Mouse (Mus musculus): Measurements from ENCODE around the gene Sord. TPM values are rescaled to one million over a fixed set of nuclear protein-coding genes. Genes with fewer than 3 reads are reported as not detected.
A peak's percentile ranks its signal among the peaks of the same experiment; 100 is the strongest.

Sord gene
- polyA plus RNA-seq, 1 experiment from 2014 or later: 158 TPM

GRCm38 (mm10) chr2:122294916-122295315, 60.4 kb downstream of the Sord start:
- Histone ChIP-seq H3K27me3 (peaks cover 86% of the 10 kb centered on the region), H3K9ac (no peak overlapping the region), H3K27ac (replicated peaks) (no peak overlapping the region), H3K4me1 (replicated peaks) (peaks cover 15% of the 10 kb centered on the region; the same call in 1 of the 2 replicates), H3K4me3 (replicated peaks) (no peak overlapping the region), H3K9me3 (replicated peaks) (no peaks in the 10 kb centered on the region), H3K4me2 (no peak overlapping the region), H3K36me3 (replicated peaks) (no peaks in the 10 kb centered on the region)
- WGBS (ENCODE audit: insufficient replicate concordance): 6% methylated on average over 7 of the region's 7 CpGs
- no peak for ATAC-seq (ENCODE audit: insufficient read depth)

- no peak overlapping the region for H3K27ac ChIP-seq (replicated peaks)
- no peaks in the 10 kb centered on the region for H3K9me3 ChIP-seq (replicated peaks)
- H3K27me3 ChIP-seq: peaks cover 100% of the 10 kb centered on the region
- ATAC-seq (ENCODE audit: insufficient read depth): no peak
- H3K4me2 ChIP-seq: no peak overlapping the region
- peaks cover 31% of the 10 kb centered on the region; the same call in 1 of the 2 replicates for H3K4me1 ChIP-seq (replicated peaks)
- H3K4me3 ChIP-seq (replicated peaks): no peak overlapping the region
- no peak overlapping the region for H3K9ac ChIP-seq
- WGBS (ENCODE audit: insufficient replicate concordance): under 1% methylated on average over 35 of the region's 35 CpGs
- H3K36me3 ChIP-seq (replicated peaks): no peaks in the 10 kb centered on the region
Observed at GRCm38 (mm10) chr2:122297271-122298095, 62.9 kb downstream of the Sord start.

GRCm38 (mm10) chr2:122298096-122298499, 63.5 kb downstream of the Sord start, which contains the start of gene Duox2:
Gene Duox2 (minus strand): TSS chr2:122298449.
- Histone ChIP-seq H3K9ac (no peak within 1 kb of the TSS), H3K4me2 (peak within 1 kb of the TSS; percentile 42), H3K4me3 (replicated peaks) (peak within 1 kb of the TSS; percentile 29), H3K9me3 (replicated peaks) (no peaks in the 10 kb centered on the region), H3K27ac (replicated peaks) (no peak within 1 kb of the TSS), H3K4me1 (replicated peaks) (peaks cover 31% of the 10 kb centered on the region; the same call in 1 of the 2 replicates), H3K27me3 (peaks cover 100% of the 10 kb centered on the region), H3K36me3 (replicated peaks) (no peaks in the 10 kb centered on the region)
- whole genome bisulfite sequencing (ENCODE audit: insufficient replicate concordance): 3% methylated on average over 13 of the region's 13 CpGs
- ATAC-seq (ENCODE audit: insufficient read depth): no peak

GRCm38 (mm10) chr2:122298596-122299490, 64.3 kb downstream of the Sord start, which contains the start of gene Duoxa2:
Gene Duoxa2 (plus strand): TSS chr2:122298900.
- peak within 1 kb of the TSS; percentile 42 for H3K4me2 ChIP-seq
- peaks cover 100% of the 10 kb centered on the region for H3K27me3 ChIP-seq
- peak within 1 kb of the TSS; percentile 29 for H3K4me3 ChIP-seq (replicated peaks)
- WGBS (ENCODE audit: insufficient replicate concordance): 2% methylated on average over 43 of the region's 43 CpGs
- H3K36me3 ChIP-seq (replicated peaks): no peaks in the 10 kb centered on the region
- H3K4me1 ChIP-seq (replicated peaks): peaks cover 31% of the 10 kb centered on the region; the same call in 1 of the 2 replicates
- H3K9me3 ChIP-seq (replicated peaks): no peaks in the 10 kb centered on the region
- H3K9ac ChIP-seq: no peak within 1 kb of the TSS
- ATAC-seq (ENCODE audit: insufficient read depth): no peak
- no peak within 1 kb of the TSS for H3K27ac ChIP-seq (replicated peaks)

- Histone ChIP-seq H3K36me3 (replicated peaks) (no peaks in the 10 kb centered on the region), H3K4me1 (replicated peaks) (peaks cover 31% of the 10 kb centered on the region; the same call in 1 of the 2 replicates), H3K4me2 (no peak overlapping the region), H3K27me3 (peaks cover 100% of the 10 kb centered on the region), H3K9ac (no peak overlapping the region), H3K9me3 (replicated peaks) (no peaks in the 10 kb centered on the region), H3K27ac (replicated peaks) (no peak overlapping the region), H3K4me3 (replicated peaks) (no peak overlapping the region)
- ATAC-seq (ENCODE audit: insufficient read depth): no peak
- WGBS (ENCODE audit: insufficient replicate concordance): 8% methylated on average over 14 of the region's 14 CpGs
Observed at GRCm38 (mm10) chr2:122299911-122300655, 65.5 kb downstream of the Sord start.

GRCm38 (mm10) chr2:122300656-122301020, 66.1 kb downstream of the Sord start:
- H3K36me3 ChIP-seq (replicated peaks): no peaks in the 10 kb centered on the region
- H3K9me3 ChIP-seq (replicated peaks): no peaks in the 10 kb centered on the region
- H3K4me3 ChIP-seq (replicated peaks): no peak overlapping the region
- H3K27me3 ChIP-seq: peaks cover 100% of the 10 kb centered on the region
- H3K4me1 ChIP-seq (replicated peaks): peaks cover 31% of the 10 kb centered on the region; the same call in 1 of the 2 replicates
- H3K27ac ChIP-seq (replicated peaks): no peak overlapping the region
- H3K9ac ChIP-seq: no peak overlapping the region
- ATAC-seq (ENCODE audit: insufficient read depth): no peak
- 5% methylated on average over 14 of the region's 14 CpGs for WGBS (ENCODE audit: insufficient replicate concordance)
- H3K4me2 ChIP-seq: peak overlapping the region; percentile 48; the same call in 1 of the 2 replicates

- H3K27ac ChIP-seq (replicated peaks): no peak overlapping the region
- H3K4me2 ChIP-seq: peak overlapping the region; percentile 48
- H3K9ac ChIP-seq: no peak overlapping the region
- ATAC-seq (ENCODE audit: insufficient read depth): 0 out of 2 replicates have a peak, but pooled peaks have one; percentile 19
- H3K4me1 ChIP-seq (replicated peaks): peaks cover 31% of the 10 kb centered on the region; the same call in 1 of the 2 replicates
- no peaks in the 10 kb centered on the region for H3K36me3 ChIP-seq (replicated peaks)
- H3K27me3 ChIP-seq: peaks cover 100% of the 10 kb centered on the region
- 1% methylated on average over 48 of the region's 48 CpGs for WGBS (ENCODE audit: insufficient replicate concordance)
- H3K4me3 ChIP-seq (replicated peaks): peak overlapping the region; percentile 25
- no peaks in the 10 kb centered on the region for H3K9me3 ChIP-seq (replicated peaks)
Observed at GRCm38 (mm10) chr2:122301081-122301920, 66.8 kb downstream of the Sord start.

- Histone ChIP-seq H3K36me3 (replicated peaks) (no peaks in the 10 kb centered on the region), H3K4me3 (replicated peaks) (peak overlapping the region; percentile 25; the same call in 1 of the 2 replicates), H3K4me2 (peak overlapping the region; percentile 48), H3K27ac (replicated peaks) (no peak overlapping the region), H3K9me3 (replicated peaks) (no peaks in the 10 kb centered on the region), H3K4me1 (replicated peaks) (peaks cover 31% of the 10 kb centered on the region; the same call in 1 of the 2 replicates), H3K27me3 (peaks cover 100% of the 10 kb centered on the region), H3K9ac (no peak overlapping the region)
- ATAC-seq (ENCODE audit: insufficient read depth): no peak
- WGBS (ENCODE audit: insufficient replicate concordance): 9% methylated on average over 23 of the region's 23 CpGs
Observed at GRCm38 (mm10) chr2:122301921-122302573, 67.5 kb downstream of the Sord start.

GRCm38 (mm10) chr2:122302574-122303241, 68.2 kb downstream of the Sord start:
- ATAC-seq (ENCODE audit: insufficient read depth): no peak
- Histone ChIP-seq H3K27me3 (peaks cover 100% of the 10 kb centered on the region), H3K9ac (no peak overlapping the region), H3K4me2 (no peak overlapping the region), H3K4me3 (replicated peaks) (no peak overlapping the region), H3K9me3 (replicated peaks) (no peaks in the 10 kb centered on the region), H3K36me3 (replicated peaks) (no peaks in the 10 kb centered on the region), H3K27ac (replicated peaks) (no peak overlapping the region), H3K4me1 (replicated peaks) (peaks cover 31% of the 10 kb centered on the region; the same call in 1 of the 2 replicates)
- 5% methylated on average over 9 of the region's 9 CpGs for WGBS (ENCODE audit: insufficient replicate concordance)

Data from liver, embryonic 15.5 days (tissue).